Comparison of ENCODE assay signal across 12 mouse cellular contexts in genomic region chr6:105847296-105847695, GRCm38 (mm10).
DNase-seq lines count a peak whose midpoint lies in the region; ATAC-seq lines count a peak whose summit lies in the region.
"Had no signal": no experiment of that assay in that cellular context is flagged by ENCODE, and none has a peak within 500 bp of the region (broad histone marks: within the 10 kb centered on the region; RNA-seq: fewer than 3 reads in every experiment).

No protein-coding gene starts in this region.

- DNase-seq in hindbrain, embryonic 11.5 days (ENCODE audit: low spot score), result no peak
- peak; percentile 3 for DNase-seq in A20 (ENCODE audit: low read depth, low spot score)
- peak; percentile 96 for DNase-seq in Muller cell, postnatal 12 days (ENCODE audit: inconsistent ontology term)
- DNase-seq in layer of hippocampus, postnatal 10 days (ENCODE audit: low spot score in 2 of 2), result peak; percentile 14 to 15
- DNase-seq in gastrocnemius, postnatal 25 days, result no peak
- DNase-seq: cerebellum, postnatal 36 days; heart, adult 18-20 months; kidney, adult 2 months had no signal

- no peaks in the 10 kb centered on the region for H3K4me1 ChIP-seq in hindbrain, embryonic 16.5 days (ENCODE audit: control insufficient read depth, insufficient read depth, low read depth, low read length)
- no peaks in the 10 kb centered on the region for H3K4me1 ChIP-seq in hindbrain, embryonic 11.5 days (replicated peaks; ENCODE audit: control insufficient read depth, insufficient read depth, low read length)

- 49% methylated on average over 1 of the region's 1 CpGs for WGBS in hindbrain, embryonic 16.5 days
- 58% methylated on average over 1 of the region's 1 CpGs for WGBS in hindbrain, embryonic 11.5 days

- no peak overlapping the region for H3K4me2 ChIP-seq in hindbrain, embryonic 16.5 days (ENCODE audit: low read length)
- no peak overlapping the region for H3K4me2 ChIP-seq in hindbrain, embryonic 11.5 days (replicated peaks; ENCODE audit: low read depth, low read length)

- H3K9me3 ChIP-seq in hindbrain, embryonic 16.5 days (ENCODE audit: control insufficient read depth, low read length), result no peaks in the 10 kb centered on the region
- H3K9me3 ChIP-seq in hindbrain, embryonic 11.5 days (ENCODE audit: control insufficient read depth, low read length), result no peaks in the 10 kb centered on the region

- no peaks in the 10 kb centered on the region for H3K36me3 ChIP-seq in hindbrain, embryonic 16.5 days (ENCODE audit: control insufficient read depth, insufficient read depth, low read length)
- H3K36me3 ChIP-seq in hindbrain, embryonic 11.5 days (ENCODE audit: control insufficient read depth, insufficient read depth, low read length), result no peaks in the 10 kb centered on the region

- H3K9ac ChIP-seq in hindbrain, embryonic 16.5 days (ENCODE audit: low read depth, low read length), result no peak overlapping the region
- H3K9ac ChIP-seq in hindbrain, embryonic 11.5 days (ENCODE audit: low read depth, low read length), result no peak overlapping the region

- no peak overlapping the region for H3K4me3 ChIP-seq in hindbrain, embryonic 16.5 days (ENCODE audit: low read length)
- no peak overlapping the region for H3K4me3 ChIP-seq in hindbrain, embryonic 11.5 days (ENCODE audit: low read depth, low read length)
- H3K4me3 ChIP-seq: erythroblast, embryonic 14.5 days; myocyte had no signal

- no peak overlapping the region for H3K27ac ChIP-seq in hindbrain, embryonic 16.5 days (ENCODE audit: low read depth, low read length)
- no peak overlapping the region for H3K27ac ChIP-seq in hindbrain, embryonic 11.5 days (ENCODE audit: low read depth, low read length)

- no peaks in the 10 kb centered on the region for H3K27me3 ChIP-seq in hindbrain, embryonic 16.5 days (replicated peaks; ENCODE audit: control insufficient read depth, insufficient read depth, low read length)
- H3K27me3 ChIP-seq in hindbrain, embryonic 11.5 days (ENCODE audit: control insufficient read depth, insufficient read depth, low read length), result no peaks in the 10 kb centered on the region

- peak; percentile 94 for ATAC-seq in hindbrain, embryonic 16.5 days
- no peak for ATAC-seq in hindbrain, embryonic 11.5 days (ENCODE audit: low FRiP score)
- ATAC-seq in megakaryocyte progenitor cell, adult 5-6 weeks (replicated peaks; ENCODE audit: poor library complexity), result no peak

Comparison
In these comparisons a context has a peak if more than half of its experiments do, and no peak if none do; other contexts are left out.
1. DNase-seq: peak in A20 (single experiment), Muller cell, postnatal 12 days (single experiment) and layer of hippocampus, postnatal 10 days (2 of 2); none in hindbrain, embryonic 11.5 days (single experiment) and gastrocnemius, postnatal 25 days (single experiment).